Mouse (Mus musculus) bone marrow macrophage, adult 2 months (primary cell): ENCODE results near the gene Rplp2.

Experiments used
- CTCF ChIP-seq: IDR thresholded peaks from 2 replicates; pipeline ENCODE4 v1.5.1; 2012; ENCODE audit warnings: low read depth, mild to moderate bottlenecking, low read length, moderate library complexity
- POLR2A ChIP-seq: IDR thresholded peaks from 2 replicates; pipeline ENCODE4 v1.6.1; 2012; ENCODE audit warnings: mild to moderate bottlenecking, low read depth, low read length, borderline replicate concordance

- no peak for TF ChIP-seq CTCF
- no peak; the same call in 1 of the 2 replicates for TF ChIP-seq POLR2A
Measured at GRCm38 (mm10) chr7:141455610-141456314, 8.6 kb downstream of the Rplp2 start.
